Mouse (Mus musculus): ENCODE data around the gene Chil3. TPM values are rescaled to one million over a fixed set of nuclear protein-coding genes. Genes with fewer than 3 reads are reported as not detected.
"Not testable (repeated sequence)": the region's sequence is repeated elsewhere in the genome, so short reads cannot be mapped to it uniquely, and the experiment has no call there.

Chil3 gene
- 1.9 TPM in 1 of 2 replicates, not detected in the other for polyA plus RNA-seq (2012; rRNA removed)

- TF ChIP-seq POLR2A (IDR thresholded peaks at IDR 0.05; ENCODE audit: low read depth, low read length): no peak
- no peak for TF ChIP-seq CTCF (IDR thresholded peaks at IDR 0.05; ENCODE audit: extremely low read depth, insufficient read length, insufficient replicate concordance, low read depth, low read length)
- no peak within 1 kb of the TSS for H3K27ac ChIP-seq (ENCODE audit: insufficient read depth, low read depth, low read length)
- 72% methylated on average over 3 of the region's 3 CpGs for WGBS
- H3K36me3 ChIP-seq (ENCODE audit: control insufficient read depth, insufficient read depth, low read length): no peaks in the 10 kb centered on the region
- no peaks in the 10 kb centered on the region for H3K27me3 ChIP-seq (ENCODE audit: control insufficient read depth, insufficient read depth, low read length)
- H3K4me3 ChIP-seq (ENCODE audit: low read depth, low read length): no peak within 1 kb of the TSS
- H3K4me1 ChIP-seq (ENCODE audit: control insufficient read depth, insufficient read depth, insufficient read length, low read length): no peaks in the 10 kb centered on the region
These were observed at the start of gene Chil3 for GRCm38 (mm10) chr3:106167464-106167863. Gene Chil3 (minus strand): TSS chr3:106167564.

GRCm38 (mm10) chr3:106198030-106198429 lies 30.7 kb upstream of the Chil3 start:
- not testable (repeated sequence) for H3K27me3 ChIP-seq (ENCODE audit: control insufficient read depth, insufficient read depth, low read length); H3K4me1 ChIP-seq (ENCODE audit: control insufficient read depth, insufficient read depth, insufficient read length, low read length); H3K27ac ChIP-seq (ENCODE audit: insufficient read depth, low read depth, low read length); H3K36me3 ChIP-seq (ENCODE audit: control insufficient read depth, insufficient read depth, low read length); H3K4me3 ChIP-seq (ENCODE audit: low read depth, low read length)
- WGBS: 45% methylated on average over 1 of the region's 1 CpGs

DNA sequence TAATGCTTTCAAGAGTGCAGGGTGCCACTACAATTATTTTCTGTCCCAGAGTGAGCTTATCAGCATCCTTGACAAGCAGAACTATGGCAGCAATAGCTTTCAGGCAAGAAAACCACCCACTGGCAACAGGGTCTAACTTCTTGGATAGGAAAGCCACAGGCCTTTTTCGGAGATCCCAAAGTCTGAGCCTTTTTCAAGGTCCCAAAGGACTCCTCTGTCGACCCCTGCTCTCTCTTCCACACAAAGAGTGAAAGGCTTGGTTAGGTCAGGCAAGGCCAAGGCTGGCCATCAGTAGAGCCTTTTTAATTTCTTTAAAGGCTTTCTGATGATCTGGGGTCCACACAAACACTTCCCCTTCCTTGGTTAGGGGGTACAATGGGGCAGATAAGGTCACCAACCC lies 29.9 kb upstream of the Chil3 start:
- not testable (repeated sequence) for H3K36me3 ChIP-seq (ENCODE audit: control insufficient read depth, insufficient read depth, low read length); H3K27me3 ChIP-seq (ENCODE audit: control insufficient read depth, insufficient read depth, low read length); H3K4me3 ChIP-seq (ENCODE audit: low read depth, low read length); H3K4me1 ChIP-seq (ENCODE audit: control insufficient read depth, insufficient read depth, insufficient read length, low read length); H3K27ac ChIP-seq (ENCODE audit: insufficient read depth, low read depth, low read length)
- 68% methylated on average over 2 of the region's 2 CpGs for WGBS

DNA sequence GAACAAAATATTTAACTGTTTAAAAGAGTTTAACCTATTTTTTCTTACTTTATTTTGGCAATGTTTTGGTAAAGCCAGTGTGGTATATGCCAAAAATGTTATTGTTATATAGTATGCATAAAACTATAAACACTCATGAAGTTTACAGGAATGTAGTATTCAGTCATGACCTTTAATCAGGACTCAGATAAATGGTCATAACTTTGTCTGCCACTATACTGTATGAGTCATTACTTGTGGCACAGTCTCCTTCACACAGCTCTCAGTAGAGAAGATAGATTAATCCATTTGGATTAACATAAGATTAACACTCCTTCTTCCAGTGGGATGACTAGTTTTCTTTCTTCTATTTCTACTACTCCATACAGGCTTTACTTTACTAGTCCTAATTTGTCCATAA lies 28.9 kb upstream of the Chil3 start:
- Histone ChIP-seq H3K27me3 (ENCODE audit: control insufficient read depth, insufficient read depth, low read length) (no peaks in the 10 kb centered on the region), H3K4me1 (ENCODE audit: control insufficient read depth, insufficient read depth, insufficient read length, low read length) (no peaks in the 10 kb centered on the region), H3K27ac (ENCODE audit: insufficient read depth, low read depth, low read length) (no peak overlapping the region), H3K36me3 (ENCODE audit: control insufficient read depth, insufficient read depth, low read length) (no peaks in the 10 kb centered on the region), H3K4me3 (ENCODE audit: low read depth, low read length) (no peak overlapping the region)
- TF ChIP-seq POLR2A (IDR thresholded peaks at IDR 0.05; ENCODE audit: low read depth, low read length) (no peak), CTCF (IDR thresholded peaks at IDR 0.05; ENCODE audit: extremely low read depth, insufficient read length, insufficient replicate concordance, low read depth, low read length) (no peak)

- H3K27me3 ChIP-seq (ENCODE audit: control insufficient read depth, insufficient read depth, low read length): no peaks in the 10 kb centered on the region
- H3K4me1 ChIP-seq (ENCODE audit: control insufficient read depth, insufficient read depth, insufficient read length, low read length): no peaks in the 10 kb centered on the region
- no peak overlapping the region for H3K4me3 ChIP-seq (ENCODE audit: low read depth, low read length)
- TF ChIP-seq CTCF (IDR thresholded peaks at IDR 0.05; ENCODE audit: extremely low read depth, insufficient read length, insufficient replicate concordance, low read depth, low read length) (no peak), POLR2A (IDR thresholded peaks at IDR 0.05; ENCODE audit: low read depth, low read length) (no peak)
- no peaks in the 10 kb centered on the region for H3K36me3 ChIP-seq (ENCODE audit: control insufficient read depth, insufficient read depth, low read length)
- no peak overlapping the region for H3K27ac ChIP-seq (ENCODE audit: insufficient read depth, low read depth, low read length)
- WGBS: 90% methylated on average over 12 of the region's 12 CpGs
These were observed 28.1 kb upstream of the Chil3 start for GRCm38 (mm10) chr3:106195486-106195885.

DNA sequence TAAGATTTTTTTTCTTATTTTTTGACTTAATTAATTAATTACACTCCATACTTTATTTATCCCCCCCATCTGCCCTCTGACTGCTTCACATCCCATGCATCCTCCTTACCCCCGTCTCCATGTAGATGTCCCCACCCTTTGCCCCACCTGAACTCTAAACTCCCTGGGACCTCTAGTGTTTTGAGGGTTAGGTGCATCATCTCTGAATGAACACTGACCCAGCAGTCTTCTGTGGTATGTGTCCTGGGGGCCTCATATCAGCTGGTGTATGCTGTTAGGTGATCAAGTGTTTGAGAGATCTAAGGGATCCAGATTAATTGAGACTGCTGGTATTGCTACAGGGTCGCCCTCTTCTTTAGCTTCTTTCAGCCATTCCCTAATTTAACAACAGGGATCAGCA lies 20.6 kb upstream of the Chil3 start:
- WGBS: 75% methylated on average over 2 of the region's 2 CpGs
- Histone ChIP-seq H3K36me3 (ENCODE audit: control insufficient read depth, insufficient read depth, low read length) (no peaks in the 10 kb centered on the region), H3K4me1 (ENCODE audit: control insufficient read depth, insufficient read depth, insufficient read length, low read length) (no peaks in the 10 kb centered on the region), H3K27me3 (ENCODE audit: control insufficient read depth, insufficient read depth, low read length) (no peaks in the 10 kb centered on the region), H3K27ac (ENCODE audit: insufficient read depth, low read depth, low read length) (no peak overlapping the region), H3K4me3 (ENCODE audit: low read depth, low read length) (no peak overlapping the region)
- no peak for TF ChIP-seq CTCF (IDR thresholded peaks at IDR 0.05; ENCODE audit: extremely low read depth, insufficient read length, insufficient replicate concordance, low read depth, low read length)
- TF ChIP-seq POLR2A (IDR thresholded peaks at IDR 0.05; ENCODE audit: low read depth, low read length): no peak

- Histone ChIP-seq H3K27me3 (ENCODE audit: control insufficient read depth, insufficient read depth, low read length) (no peaks in the 10 kb centered on the region), H3K4me1 (ENCODE audit: control insufficient read depth, insufficient read depth, insufficient read length, low read length) (no peaks in the 10 kb centered on the region), H3K4me3 (ENCODE audit: low read depth, low read length) (no peak overlapping the region), H3K36me3 (ENCODE audit: control insufficient read depth, insufficient read depth, low read length) (no peaks in the 10 kb centered on the region), H3K27ac (ENCODE audit: insufficient read depth, low read depth, low read length) (no peak overlapping the region)
- TF ChIP-seq POLR2A (IDR thresholded peaks at IDR 0.05; ENCODE audit: low read depth, low read length) (no peak), CTCF (IDR thresholded peaks at IDR 0.05; ENCODE audit: extremely low read depth, insufficient read length, insufficient replicate concordance, low read depth, low read length) (no peak)
- 88% methylated on average over 13 of the region's 13 CpGs for WGBS
These were observed 10.3 kb upstream of the Chil3 start for GRCm38 (mm10) chr3:106177509-106178189.

DNA sequence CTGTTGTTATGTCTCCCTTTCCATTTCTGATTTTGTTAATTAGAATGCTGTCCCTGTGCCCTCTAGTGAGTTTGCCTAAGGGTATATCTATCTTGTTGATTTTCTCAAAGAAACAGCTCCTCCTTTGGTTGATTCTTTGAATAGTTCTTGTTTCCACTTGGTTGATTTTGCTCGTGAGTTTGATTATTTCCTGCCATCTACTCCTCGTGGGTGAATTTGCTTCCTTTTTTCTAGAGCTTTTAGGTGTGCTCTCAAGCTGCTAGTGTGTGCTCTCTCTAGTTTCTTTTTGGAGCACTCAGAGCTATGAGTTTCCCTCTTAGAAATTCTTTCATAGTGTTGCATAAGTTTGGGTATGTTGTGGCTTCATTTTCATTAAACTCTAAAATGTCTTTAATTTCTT lies 7.6 kb upstream of the Chil3 start:
- H3K27me3 ChIP-seq (ENCODE audit: control insufficient read depth, insufficient read depth, low read length); H3K4me1 ChIP-seq (ENCODE audit: control insufficient read depth, insufficient read depth, insufficient read length, low read length); H3K36me3 ChIP-seq (ENCODE audit: control insufficient read depth, insufficient read depth, low read length); H3K4me3 ChIP-seq (ENCODE audit: low read depth, low read length); H3K27ac ChIP-seq (ENCODE audit: insufficient read depth, low read depth, low read length): not testable (repeated sequence)
- WGBS: 55% methylated on average over 2 of the region's 2 CpGs

- not testable (repeated sequence) for H3K27ac ChIP-seq (ENCODE audit: insufficient read depth, low read depth, low read length); H3K27me3 ChIP-seq (ENCODE audit: control insufficient read depth, insufficient read depth, low read length); H3K4me3 ChIP-seq (ENCODE audit: low read depth, low read length); H3K4me1 ChIP-seq (ENCODE audit: control insufficient read depth, insufficient read depth, insufficient read length, low read length); H3K36me3 ChIP-seq (ENCODE audit: control insufficient read depth, insufficient read depth, low read length)
- 60% methylated on average over 2 of the region's 2 CpGs for WGBS
These were observed 5.1 kb upstream of the Chil3 start for GRCm38 (mm10) chr3:106172506-106172905.
